Mouse (Mus musculus): ENCODE data around the gene Tnfrsf14.

Tnfrsf14 gene

DNA sequence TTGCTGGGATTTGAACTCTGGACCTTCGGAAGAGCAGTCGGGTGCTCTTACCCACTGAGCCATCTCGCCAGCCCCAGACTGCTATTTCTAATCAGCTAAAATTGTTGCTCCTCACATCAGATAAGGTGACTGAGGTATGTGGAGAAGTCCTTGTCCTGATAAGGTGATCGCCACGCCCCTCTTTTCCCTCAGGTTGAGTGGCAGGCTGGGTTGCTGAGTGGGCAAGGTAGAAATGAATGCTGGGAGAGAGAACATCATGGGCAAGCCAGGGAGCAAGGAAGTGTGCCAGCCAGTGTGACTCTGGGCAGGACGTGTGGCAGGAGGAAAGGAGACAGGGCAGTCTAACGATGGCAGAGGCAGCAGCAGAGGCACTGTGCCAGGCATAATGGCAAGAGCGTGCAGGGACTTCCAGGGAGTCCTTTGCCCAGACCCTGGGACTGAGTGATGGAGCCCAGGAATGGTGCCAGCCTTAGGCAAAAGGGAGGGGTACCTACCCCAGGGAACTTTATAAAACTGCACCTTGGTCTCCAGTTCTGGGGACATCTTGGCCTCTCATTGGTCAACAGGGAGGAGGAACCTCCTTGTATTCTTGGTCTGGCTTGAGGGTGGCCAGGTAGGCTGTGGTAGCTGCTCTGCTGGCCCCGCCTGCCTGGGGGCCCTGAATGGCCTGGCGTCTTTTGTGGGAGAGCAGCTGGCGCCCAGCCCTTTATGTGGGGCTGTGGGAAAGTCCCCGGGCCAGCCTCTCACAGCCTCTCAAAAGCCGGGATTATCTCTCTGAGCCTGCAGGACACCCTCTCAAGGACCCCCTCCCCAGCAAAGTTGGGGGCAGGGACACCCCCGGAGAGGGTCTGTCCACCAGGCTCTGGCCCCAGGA, 19.9 kb upstream of the Tnfrsf14 start:
- DNase-seq: peak; percentile 66 to 70

DNA sequence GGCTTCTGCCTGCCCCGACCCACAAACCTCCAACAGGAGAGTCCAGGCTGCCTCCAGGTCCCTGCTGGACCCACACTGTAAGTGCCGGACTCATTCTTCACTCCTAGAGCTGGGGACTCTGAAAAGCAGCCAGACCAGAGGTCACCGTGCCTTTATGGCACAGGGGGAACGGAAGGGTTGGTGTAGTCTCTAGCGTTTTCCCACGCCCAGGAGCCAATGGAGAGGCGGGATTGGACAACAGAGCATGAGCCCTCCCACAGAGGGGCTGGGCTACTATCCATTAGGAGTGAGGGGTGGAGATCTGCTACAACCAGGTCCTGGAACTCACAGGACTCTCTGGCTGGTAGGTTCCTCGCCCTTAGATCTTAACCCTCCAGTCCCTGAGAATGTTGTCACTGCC, 18.0 kb upstream of the Tnfrsf14 start:
- DNase-seq: peak; percentile 84 to 88

DNA sequence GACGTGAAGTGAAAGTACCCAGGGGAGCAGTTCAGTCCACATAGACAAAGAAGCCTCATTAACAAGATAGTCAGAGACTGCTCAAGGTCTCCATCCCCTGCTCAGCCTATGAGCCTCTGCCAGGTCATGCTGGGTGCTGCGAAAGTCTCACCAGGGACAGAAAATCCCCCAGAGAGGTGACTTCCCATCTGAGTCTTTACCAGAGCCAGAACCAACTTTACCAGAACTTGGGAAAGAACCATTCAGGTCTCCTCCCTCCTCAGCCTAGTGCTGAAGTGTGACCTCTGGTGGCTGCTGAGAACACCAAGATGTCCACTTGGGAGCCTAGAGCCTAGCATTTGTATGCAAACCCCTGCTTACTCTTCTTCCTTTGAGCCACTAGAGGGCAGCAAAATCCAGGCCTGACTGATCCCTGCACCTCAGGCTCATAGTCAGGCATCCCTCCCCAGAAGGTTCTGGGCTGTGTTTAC, 15.8 kb upstream of the Tnfrsf14 start:
- DNase-seq: peak; percentile 84 to 86

- DNase-seq: no peak
These were observed 15.1 kb upstream of the Tnfrsf14 start for GRCm38 (mm10) chr4:154943323-154944039.

- DNase-seq: no peak
These were observed 14.4 kb upstream of the Tnfrsf14 start for GRCm38 (mm10) chr4:154942632-154943322.

GRCm38 (mm10) chr4:154941831-154942230, 13.5 kb upstream of the Tnfrsf14 start:
- DNase-seq: no peak

DNA sequence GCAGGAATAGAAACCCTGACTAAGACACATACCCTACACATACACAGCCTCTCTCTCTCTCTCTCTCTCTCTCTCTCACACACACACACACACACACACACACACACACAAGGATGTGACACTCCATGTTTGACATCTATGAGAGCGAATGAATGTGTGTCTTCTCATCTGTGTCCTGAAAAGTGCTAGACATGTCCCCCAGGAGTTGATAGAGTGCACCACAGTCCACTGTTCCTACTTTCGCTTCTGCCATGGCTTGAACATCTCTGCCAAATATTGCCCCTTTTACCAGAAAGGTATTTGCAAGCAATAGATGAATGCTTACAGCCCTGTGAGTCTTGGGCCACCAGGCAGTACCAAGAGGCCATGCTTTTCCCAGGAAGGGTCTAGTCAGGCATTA, 11.8 kb upstream of the Tnfrsf14 start:
- no peak for DNase-seq

- DNase-seq: no peak
These were observed 9.4 kb upstream of the Tnfrsf14 start for GRCm38 (mm10) chr4:154937746-154938145.

DNA sequence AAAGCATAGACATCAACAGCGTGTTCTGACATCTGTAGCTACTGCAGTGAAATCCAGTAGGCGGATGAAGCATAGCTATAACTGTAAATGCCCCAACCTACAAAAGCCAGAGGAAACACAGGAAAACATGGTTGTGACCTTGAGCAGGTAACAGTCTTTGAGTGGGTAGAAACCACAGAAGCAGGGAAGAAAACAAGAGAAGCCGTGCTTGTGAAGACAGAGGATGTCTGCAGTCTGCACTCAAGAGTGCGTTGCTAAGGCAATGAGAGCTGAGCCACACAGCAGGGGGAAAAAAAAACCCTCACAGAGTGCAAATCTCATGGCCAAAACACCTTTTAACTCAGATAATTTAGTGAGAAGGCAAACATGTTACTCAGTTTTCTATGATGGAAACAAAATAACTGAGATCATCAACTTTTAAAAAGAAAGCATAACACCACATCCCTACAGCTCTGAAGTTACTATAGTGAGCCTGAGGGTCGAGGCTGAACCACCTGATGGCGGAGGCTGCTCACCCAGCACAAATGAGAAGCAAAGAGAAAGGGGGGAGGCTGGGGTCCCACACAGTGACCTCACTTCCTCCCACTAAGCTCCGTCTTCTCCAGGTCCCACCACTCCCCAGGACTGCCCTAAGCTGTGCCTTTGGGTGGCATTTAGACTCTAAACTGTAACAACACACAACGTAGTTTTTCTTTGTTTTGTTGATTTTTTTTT, 8.3 kb upstream of the Tnfrsf14 start:
- no peak for DNase-seq

- no peak for DNase-seq
These were observed 7.4 kb upstream of the Tnfrsf14 start for GRCm38 (mm10) chr4:154935788-154936187.

DNA sequence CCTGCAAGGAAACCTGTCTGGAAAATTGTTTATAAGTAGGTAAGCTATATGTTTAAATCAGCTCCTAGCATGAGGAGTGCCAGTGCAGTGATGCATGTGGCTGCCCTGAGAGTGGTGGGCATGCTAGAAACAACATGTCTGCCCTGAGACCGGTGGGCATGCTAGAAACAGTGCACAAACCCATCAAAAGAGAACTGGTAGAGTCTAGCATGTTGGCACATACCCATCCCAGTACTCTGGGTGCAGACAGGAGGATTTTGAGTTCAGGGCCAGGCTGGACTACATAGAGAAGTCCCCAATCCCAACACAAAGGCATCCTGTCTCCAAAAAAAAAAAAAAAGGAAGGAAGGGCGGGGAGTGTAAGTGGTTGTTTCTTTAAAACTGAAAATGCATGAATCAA, 6.4 kb upstream of the Tnfrsf14 start:
- no peak for DNase-seq

DNA sequence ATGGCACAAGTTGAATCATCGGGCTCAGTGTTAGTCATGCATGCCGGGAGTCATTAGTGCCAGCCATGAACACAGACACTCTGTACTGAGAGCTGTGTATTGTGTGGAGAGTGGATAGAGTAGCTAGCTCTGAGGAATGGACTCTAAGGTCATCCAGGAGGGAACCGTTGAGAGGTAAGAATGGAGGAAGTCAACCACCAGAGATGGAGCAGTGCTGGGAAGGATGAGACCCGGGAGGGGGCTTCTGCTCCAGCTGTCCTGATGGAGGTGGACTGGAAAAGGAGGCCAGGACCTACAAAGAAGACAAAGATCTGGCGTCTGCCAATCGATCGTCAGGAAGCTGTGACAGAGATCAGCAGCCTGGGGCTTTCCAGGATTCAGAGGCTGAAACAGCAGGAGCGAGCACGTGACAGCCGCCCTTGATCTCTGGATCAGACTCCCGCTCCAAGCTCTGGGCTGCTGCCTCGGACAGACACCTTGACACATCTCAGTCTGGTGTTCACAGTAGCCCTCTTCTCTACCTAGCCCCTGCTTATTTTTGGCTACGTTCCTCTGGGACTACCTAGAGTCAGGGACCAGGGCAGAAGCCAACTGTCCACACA, 5.0 kb upstream of the Tnfrsf14 start:
- no peak for DNase-seq

- DNase-seq: no peak
These were observed 811 bp upstream of the Tnfrsf14 start for GRCm38 (mm10) chr4:154929088-154929660.

DNA sequence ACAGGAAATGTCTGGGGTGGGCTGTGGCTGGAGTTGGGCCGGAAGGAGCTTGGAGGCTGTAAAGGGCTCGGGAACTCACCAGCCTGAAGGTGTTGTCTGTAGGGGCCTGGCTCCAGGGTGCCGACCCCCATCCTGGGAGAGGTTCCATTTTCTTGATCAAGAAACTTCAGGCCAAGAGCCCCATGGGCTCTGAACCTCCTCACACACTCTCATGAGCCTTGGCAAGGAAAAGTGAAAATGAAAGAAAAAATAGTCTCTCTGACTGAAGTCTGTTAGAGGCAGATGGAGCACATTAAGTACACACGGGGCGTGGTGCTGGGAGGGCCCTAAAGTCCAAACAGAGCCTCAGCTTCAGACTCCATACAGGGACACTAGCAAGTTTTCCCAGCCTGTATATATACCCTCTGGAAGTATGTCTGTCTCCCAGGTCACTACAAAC, 445 bp downstream of the Tnfrsf14 start:
- no peak for DNase-seq

- DNase-seq: no peak
These were observed 1.1 kb downstream of the Tnfrsf14 start for GRCm38 (mm10) chr4:154926969-154927898.

DNA sequence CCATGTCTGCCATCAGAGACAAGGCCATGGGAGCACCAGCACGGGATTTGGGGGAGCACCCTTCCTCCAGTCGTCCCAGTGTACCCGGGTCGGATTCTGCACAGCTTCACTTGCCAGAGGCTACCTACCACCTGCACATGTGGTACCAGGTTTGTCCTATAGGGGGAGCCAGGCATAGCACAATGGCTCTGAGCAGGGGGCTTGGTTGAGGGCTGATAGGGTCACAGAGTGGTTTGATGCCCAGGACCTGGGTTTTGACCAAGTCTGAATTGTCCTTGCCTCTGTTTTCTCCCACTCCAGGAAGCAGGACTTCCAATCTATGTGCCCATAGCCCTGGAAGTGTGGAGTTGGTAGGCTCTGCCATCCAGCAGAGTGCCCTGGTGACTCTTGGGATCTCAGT, 3.0 kb downstream of the Tnfrsf14 start:
- DNase-seq: peak in 1 of 2 experiments; percentile 42

- no peak for DNase-seq
These were observed 5.4 kb downstream of the Tnfrsf14 start for GRCm38 (mm10) chr4:154922931-154923330.

- DNase-seq: peak; percentile 57 to 59
These were observed 6.1 kb downstream of the Tnfrsf14 start for GRCm38 (mm10) chr4:154922291-154922690.

GRCm38 (mm10) chr4:154916662-154917061, 11.7 kb downstream of the Tnfrsf14 start:
- no peak for DNase-seq

DNA sequence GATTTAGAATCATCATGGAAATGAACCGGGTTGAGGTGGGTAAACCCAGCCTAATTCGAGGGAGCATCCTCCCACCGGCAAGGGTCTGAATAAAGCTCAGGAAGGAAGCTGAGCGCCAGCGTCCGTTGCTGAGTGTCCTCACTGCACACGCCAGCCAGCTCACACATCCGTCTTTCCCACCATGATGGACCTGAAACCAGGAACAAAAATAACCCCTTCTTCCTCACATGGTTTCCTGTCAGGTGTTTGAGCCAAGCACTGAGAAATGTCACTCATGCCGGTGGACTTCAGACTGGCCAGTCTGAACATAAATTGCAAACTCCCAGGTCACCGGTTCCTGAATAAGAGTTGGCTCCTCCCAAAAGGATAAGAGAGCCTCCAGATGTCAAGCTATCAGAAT, 13.1 kb downstream of the Tnfrsf14 start:
- DNase-seq: no peak

DNA sequence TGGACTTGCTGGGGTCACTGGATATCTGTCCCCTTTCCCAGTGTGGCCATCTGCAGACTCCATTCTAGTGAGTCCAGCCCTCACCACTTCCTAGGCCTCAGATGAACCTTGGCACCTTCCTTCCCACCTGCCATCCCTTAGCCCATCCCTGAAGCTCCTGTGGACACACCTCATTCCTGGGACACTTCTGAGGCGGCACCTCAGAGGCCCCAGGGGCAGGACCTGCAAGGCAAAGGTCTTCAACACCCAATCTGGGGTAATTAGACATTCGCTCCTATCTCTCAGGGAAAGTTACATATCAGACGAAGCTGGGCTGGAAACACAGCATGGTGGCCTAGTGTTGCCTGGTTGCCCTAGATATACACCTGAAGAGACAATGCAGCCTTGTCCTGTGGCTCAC, 13.7 kb downstream of the Tnfrsf14 start:
- no peak for DNase-seq

Data from cerebellum, postnatal 14 days (tissue).